ENCODE assay signal across 9 mouse cellular contexts in the genomic region with DNA sequence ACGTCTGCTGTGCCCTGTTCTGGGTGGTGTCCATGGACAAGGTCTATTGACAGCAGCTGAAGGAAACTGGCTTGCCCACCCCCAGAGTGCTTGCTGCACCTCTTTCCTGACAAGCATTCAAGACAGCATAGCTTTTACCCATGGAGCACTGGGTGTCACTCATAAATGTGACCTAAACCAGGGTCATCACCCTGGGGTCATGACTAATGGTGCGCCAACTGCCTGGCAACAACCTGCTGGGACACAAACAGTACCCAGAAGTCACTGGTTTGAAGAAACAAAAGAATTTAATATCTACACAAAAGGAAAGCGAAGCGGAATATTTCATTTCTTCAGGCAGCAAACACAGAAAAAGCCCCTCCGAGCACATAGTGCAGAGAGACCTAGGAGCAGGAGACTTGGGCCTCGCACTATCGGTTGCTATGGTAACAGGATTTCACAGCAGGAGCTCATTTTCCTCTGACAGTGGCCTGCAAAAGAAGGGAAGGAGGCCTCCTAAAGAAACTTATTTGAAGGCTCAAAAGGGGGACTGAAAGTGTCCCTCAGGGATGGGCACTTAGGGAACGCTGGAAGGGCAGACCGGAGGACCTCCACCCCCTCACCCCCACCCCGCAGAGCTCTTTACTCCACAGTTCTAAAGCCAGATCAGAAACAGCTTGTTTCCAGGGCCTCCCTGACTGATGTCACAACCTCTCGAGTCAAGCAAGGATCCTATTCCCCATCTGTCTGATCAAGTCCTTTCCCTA. TPM values are rescaled to one million over a fixed set of nuclear protein-coding genes. Genes with fewer than 3 reads are reported as not detected.
DNase-seq lines count a peak whose midpoint lies in the region; ATAC-seq and TF ChIP-seq lines count a peak whose summit lies in the region.
"Had no signal": no experiment of that assay in that cellular context is flagged by ENCODE, and none has a peak within 500 bp of the region (broad histone marks: within the 10 kb centered on the region; RNA-seq: fewer than 3 reads in every experiment).

No protein-coding gene starts in this region.

- no peak for TF ChIP-seq CTCF in heart, adult 2 months (IDR thresholded peaks at IDR 0.05)
- no peak for TF ChIP-seq CTCF in brain, embryonic 14.5 days (IDR thresholded peaks at IDR 0.05; ENCODE audit: borderline replicate concordance, extremely low read depth, insufficient read depth, insufficient read length)

- no peak for TF ChIP-seq POLR2A in heart, adult 2 months (IDR thresholded peaks at IDR 0.05; ENCODE audit: insufficient read depth, low read depth, low read length)
- no peak for TF ChIP-seq POLR2A in brain, embryonic 14.5 days (IDR thresholded peaks at IDR 0.05; ENCODE audit: borderline replicate concordance, extremely low read depth, insufficient read depth, insufficient read length, poor library complexity, severe bottlenecking)

- no peaks in the 10 kb centered on the region for H3K9me3 ChIP-seq in heart, embryonic 13.5 days
- H3K9me3 ChIP-seq in forebrain, embryonic 16.5 days (ENCODE audit: control insufficient read depth, low read length): no peaks in the 10 kb centered on the region
- no peaks in the 10 kb centered on the region for H3K9me3 ChIP-seq in midbrain, embryonic 13.5 days

- 37% methylated on average over 11 of the region's 11 CpGs for whole genome bisulfite sequencing in heart, embryonic 13.5 days
- WGBS in heart, adult 2 months: 71% methylated on average over 11 of the region's 11 CpGs
- 12% methylated on average over 11 of the region's 11 CpGs for WGBS in forebrain, embryonic 16.5 days
- WGBS in midbrain, embryonic 13.5 days: 12% methylated on average over 11 of the region's 11 CpGs

- intact Hi-C loops in heart, adult 2 months (cut with DNase I): no loop called here

- no peaks in the 10 kb centered on the region for H3K79me2 ChIP-seq in heart, adult 2 months (replicated peaks; ENCODE audit: control insufficient read depth, insufficient read depth, low read length)

- no peak for ATAC-seq in heart, embryonic 13.5 days (ENCODE audit: extremely low read depth, insufficient number of reproducible peaks, low FRiP score, low TSS enrichment)
- peak; percentile 39; the same call in 1 of the 2 replicates for ATAC-seq in forebrain, embryonic 16.5 days
- ATAC-seq in midbrain, embryonic 13.5 days: peak; percentile 51
- ATAC-seq: CD4-positive, CD25-positive, alpha-beta regulatory T cell, adult 4 months had no signal

- peaks cover 29% of the 10 kb centered on the region for H3K27me3 ChIP-seq in heart, embryonic 13.5 days (replicated peaks)
- no peaks in the 10 kb centered on the region for H3K27me3 ChIP-seq in heart, adult 2 months (ENCODE audit: control insufficient read depth, insufficient read depth, low read length)
- H3K27me3 ChIP-seq in forebrain, embryonic 16.5 days (replicated peaks; ENCODE audit: control insufficient read depth, insufficient read depth, low read length): 0 out of 2 replicates have a peak, but pooled peaks cover 4% of the 10 kb centered on the region
- H3K27me3 ChIP-seq in midbrain, embryonic 13.5 days: peaks cover 34% of the 10 kb centered on the region

- H3K27ac ChIP-seq in heart, embryonic 13.5 days (replicated peaks): no peak overlapping the region
- H3K27ac ChIP-seq in heart, adult 2 months: no peak overlapping the region
- H3K27ac ChIP-seq in forebrain, embryonic 16.5 days (ENCODE audit: low read length): no peak overlapping the region
- peak overlapping the region; percentile 78 for H3K27ac ChIP-seq in midbrain, embryonic 13.5 days

- peaks cover 31% of the 10 kb centered on the region for H3K4me1 ChIP-seq in heart, embryonic 13.5 days
- H3K4me1 ChIP-seq in heart, adult 2 months (ENCODE audit: control insufficient read depth, insufficient read depth, low read length): no peaks in the 10 kb centered on the region
- peaks cover 34% of the 10 kb centered on the region for H3K4me1 ChIP-seq in forebrain, embryonic 16.5 days (replicated peaks; ENCODE audit: control insufficient read depth, insufficient read depth, low read length)
- peaks cover 47% of the 10 kb centered on the region for H3K4me1 ChIP-seq in midbrain, embryonic 13.5 days (replicated peaks)

- no peak overlapping the region for H3K4me3 ChIP-seq in heart, embryonic 13.5 days
- no peak overlapping the region for H3K4me3 ChIP-seq in heart, adult 2 months
- no peak overlapping the region for H3K4me3 ChIP-seq in forebrain, embryonic 16.5 days (replicated peaks; ENCODE audit: low read length)
- no peak overlapping the region for H3K4me3 ChIP-seq in midbrain, embryonic 13.5 days (replicated peaks)

- DNase-seq in heart, adult 2 months: no peak
- DNase-seq in brain, embryonic 14.5 days (ENCODE audit: low read depth): peak; percentile 93
- no peak for DNase-seq in gastrocnemius, adult 18-20 months (ENCODE audit: low spot score)
- DNase-seq in kidney, adult 11 months: no peak
- DNase-seq in gastrocnemius, adult 8-10 months (ENCODE audit: low spot score in 2 of 2): no peak

- no peak overlapping the region for H3K4me2 ChIP-seq in heart, embryonic 13.5 days
- 0 out of 2 replicates have a peak overlapping the region, but pooled peaks have one; percentile 5 for H3K4me2 ChIP-seq in forebrain, embryonic 16.5 days (ENCODE audit: low read length)
- H3K4me2 ChIP-seq in midbrain, embryonic 13.5 days (replicated peaks): peak overlapping the region; percentile 15

- no peak for TF ChIP-seq EP300 in heart, adult 2 months (IDR thresholded peaks at IDR 0.05; ENCODE audit: insufficient read depth, low read depth, low read length)

- 0 out of 2 replicates have a peak overlapping the region, but pooled peaks have one; percentile 28 for H3K9ac ChIP-seq in heart, embryonic 13.5 days
- H3K9ac ChIP-seq in heart, adult 2 months (ENCODE audit: low read depth, low read length): no peak overlapping the region
- H3K9ac ChIP-seq in forebrain, embryonic 16.5 days (replicated peaks; ENCODE audit: low read depth, low read length): no peak overlapping the region
- no peak overlapping the region for H3K9ac ChIP-seq in midbrain, embryonic 13.5 days (replicated peaks)

- no peaks in the 10 kb centered on the region for H3K36me3 ChIP-seq in heart, embryonic 13.5 days
- H3K36me3 ChIP-seq in heart, adult 2 months (ENCODE audit: control insufficient read depth, insufficient read depth, low read length): no peaks in the 10 kb centered on the region
- no peaks in the 10 kb centered on the region for H3K36me3 ChIP-seq in forebrain, embryonic 16.5 days (ENCODE audit: control insufficient read depth, insufficient read depth)
- no peaks in the 10 kb centered on the region for H3K36me3 ChIP-seq in midbrain, embryonic 13.5 days

RNA-seq across cellular contexts. Expression of gene Rph3al, which starts 25.7 kb away (rescaled TPM):
- polyA plus RNA-seq in heart, embryonic 13.5 days (2015; fragmentation: Nextera tagmentation; extraction: Ambion mirVana): 5.3 and 5.4 TPM in 2 replicates
- 10 to 100 TPM; 11.1 to 11.7 TPM for total RNA-seq in heart, adult 2 months (2021)
- polyA plus RNA-seq in heart, adult 2 months (2012; rRNA removed): 5.9 and 6.6 TPM in 2 replicates
- 1.7 and 3.1 TPM in 2 replicates for polyA plus RNA-seq in brain, embryonic 14.5 days (2012; rRNA removed)
- 1.1 and 2.0 TPM in 2 replicates for polyA plus RNA-seq in forebrain, embryonic 16.5 days (2015; fragmentation: Nextera tagmentation; extraction: Ambion mirVana)
- 1.9 and 2.4 TPM in 2 replicates for polyA plus RNA-seq in midbrain, embryonic 13.5 days (2015; fragmentation: Nextera tagmentation; extraction: Ambion mirVana)
- 10 to 100 TPM; 14.2 to 14.9 TPM for total RNA-seq in gastrocnemius, adult 18-20 months (2021)
- 10 to 100 TPM; 14.1 to 17.5 (median 14.9) TPM for total RNA-seq in gastrocnemius, adult 8-10 months (2022)

RNA-seq across cellular contexts. Expression of gene 1700016K19Rik, which starts 35.8 kb away (rescaled TPM):
- polyA plus RNA-seq in heart, embryonic 13.5 days (2015; fragmentation: Nextera tagmentation; extraction: Ambion mirVana): not detected in 2 replicates
- total RNA-seq in heart, adult 2 months (2021): not detected
- polyA plus RNA-seq in heart, adult 2 months (2012; rRNA removed): 1.3 TPM in 1 of 2 replicates, not detected in the other
- polyA plus RNA-seq in brain, embryonic 14.5 days (2012; rRNA removed): 3.3 and 3.7 TPM in 2 replicates
- polyA plus RNA-seq in forebrain, embryonic 16.5 days (2015; fragmentation: Nextera tagmentation; extraction: Ambion mirVana): 2.7 and 4.1 TPM in 2 replicates
- polyA plus RNA-seq in midbrain, embryonic 13.5 days (2015; fragmentation: Nextera tagmentation; extraction: Ambion mirVana): 0.97 and 1.8 TPM in 2 replicates
- not detected for total RNA-seq in gastrocnemius, adult 18-20 months (2021)
- not detected for total RNA-seq in gastrocnemius, adult 8-10 months (2022)
- polyA plus RNA-seq: CD4-positive, CD25-positive, alpha-beta regulatory T cell, adult 4 months had no signal
